Mouse (Mus musculus) embryonic facial prominence, embryonic 11.5 days (tissue): Measurements from ENCODE around the gene Cd151. TPM values are rescaled to one million over a fixed set of nuclear protein-coding genes. Genes with fewer than 3 reads are reported as not detected.

Source experiments
- ATAC-seq: fragments of 200-750 bp; cut with Nextera tagmentation; replicated peaks from 2 replicates; pipeline ENCODE4 v1.8.0; 2017; ENCODE audit warnings: low read depth; ENCODE audit not compliant: insufficient number of reproducible peaks, low FRiP score, low TSS enrichment
- DNase-seq: peaks from one replicate; pipeline ENCODE4 v3.0.0-alpha.2; 2015; ENCODE audit warnings: low spot score
- H3K27ac ChIP-seq: fragments of 300-500 bp; sonication (generic); replicated peaks from 2 replicates; pipeline ENCODE4 v1.5.1; 2014; ENCODE audit warnings: mild to moderate bottlenecking, low read depth, low read length, control low read depth
- H3K27me3 ChIP-seq: fragments of 300-500 bp; sonication (generic); 2 replicates; pipeline ENCODE4 v1.6.1; 2014; ENCODE audit warnings: mild to moderate bottlenecking, low read length, moderate library complexity, mixed read lengths; ENCODE audit not compliant: control insufficient read depth, insufficient read depth
- H3K36me3 ChIP-seq: fragments of 300-500 bp; sonication (generic); replicated peaks from 2 replicates; pipeline ENCODE4 v1.6.1; 2014; ENCODE audit warnings: low read depth, mild to moderate bottlenecking, low read length, moderate library complexity, mixed read lengths; ENCODE audit not compliant: control insufficient read depth, insufficient read depth
- H3K4me1 ChIP-seq: fragments of 300-500 bp; sonication (generic); 2 replicates; pipeline ENCODE4 v1.6.1; 2014; ENCODE audit warnings: low read length, mixed read lengths; ENCODE audit not compliant: control insufficient read depth, insufficient read depth
- H3K4me2 ChIP-seq: fragments of 300-500 bp; sonication (generic); 2 replicates; pipeline ENCODE4 v1.6.1; 2014; ENCODE audit warnings: low read depth, mild to moderate bottlenecking, control low read depth, low read length, moderate library complexity
- H3K4me3 ChIP-seq: fragments of 300-500 bp; sonication (generic); 2 replicates; pipeline ENCODE4 v1.5.1; 2014; ENCODE audit warnings: low read depth, low read length, control low read depth
- H3K9ac ChIP-seq: fragments of 300-500 bp; sonication (generic); replicated peaks from 2 replicates; pipeline ENCODE4 v1.6.1; 2014; ENCODE audit warnings: mild to moderate bottlenecking, control low read depth, low read length
- H3K9me3 ChIP-seq: fragments of 300-500 bp; sonication (generic); replicated peaks from 2 replicates; pipeline ENCODE4 v1.6.1; 2016; ENCODE audit warnings: mild to moderate bottlenecking, low read length, inconsistent platforms, mixed read lengths; ENCODE audit not compliant: control insufficient read depth
- WGBS: fragments of 180-500 bp; shearing (Covaris S2); extraction: QIAGEN DNeasy Blood & Tissue Kit; methylation state at CpG from one replicate; pipeline ENCODE4 v1.1.7; 2014; 5-methylcytosine and 5-hydroxymethylcytosine counted together
- polyA plus RNA-seq: library from polyadenylated mRNA; unstranded; fragments of >200 nt; fragmentation: Nextera tagmentation; extraction: Ambion mirVana; gene quantifications from 2 replicates; pipeline ENCODE4 v1.2.1, GENCODE M21; 2014

Gene Cd151
- polyA plus RNA-seq, 1 experiment from 2014 or later: 39.2 TPM

GRCm38 (mm10) chr7:141486239-141486638 is 19.0 kb downstream of the Cd151 start:
- Histone ChIP-seq H3K9me3 (no peaks in the 10 kb centered on the region), H3K27ac (no peak overlapping the region), H3K36me3 (no peaks in the 10 kb centered on the region), H3K4me1 (peaks cover 5% of the 10 kb centered on the region; the same call in 1 of the 2 replicates), H3K27me3 (peaks cover 4% of the 10 kb centered on the region; the same call in 1 of the 2 replicates), H3K9ac (no peak overlapping the region), H3K4me2 (no peak overlapping the region), H3K4me3 (no peak overlapping the region)
- 100% methylated on average over 1 of the region's 1 CpGs for WGBS
- no peak for ATAC-seq
- DNase-seq: no peak

DNA sequence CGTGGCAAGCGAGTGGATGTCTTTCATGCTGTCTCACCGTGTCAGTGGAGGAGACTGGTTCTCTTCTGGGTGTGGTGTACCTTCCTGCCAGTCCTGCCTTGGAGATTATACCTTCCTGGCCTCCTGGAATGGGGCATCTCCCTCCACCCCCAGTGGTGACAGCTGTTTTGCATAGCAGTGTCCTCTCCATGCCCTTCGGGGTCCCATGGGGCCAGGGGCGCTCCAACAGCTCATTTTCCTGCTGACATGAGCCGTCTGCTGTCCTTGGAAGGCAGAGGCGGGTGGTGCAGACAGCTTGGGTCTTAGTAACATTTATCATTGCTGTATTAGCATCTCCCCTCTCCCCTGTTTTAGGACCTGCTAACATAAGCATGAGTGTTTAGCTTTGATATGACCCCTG is 19.9 kb downstream of the Cd151 start:
- Histone ChIP-seq H3K27me3 (peaks cover 4% of the 10 kb centered on the region; the same call in 1 of the 2 replicates), H3K36me3 (no peaks in the 10 kb centered on the region), H3K9ac (no peak overlapping the region), H3K4me1 (peaks cover 5% of the 10 kb centered on the region; the same call in 1 of the 2 replicates), H3K9me3 (no peaks in the 10 kb centered on the region), H3K4me3 (no peak overlapping the region), H3K4me2 (no peak overlapping the region), H3K27ac (no peak overlapping the region)
- WGBS: 68% methylated on average over 7 of the region's 7 CpGs
- DNase-seq (no peak), ATAC-seq (no peak)

- ATAC-seq: no peak
- H3K9me3 ChIP-seq: no peaks in the 10 kb centered on the region
- H3K4me3 ChIP-seq: no peak overlapping the region
- H3K27ac ChIP-seq: no peak overlapping the region
- no peaks in the 10 kb centered on the region for H3K27me3 ChIP-seq
- DNase-seq: no peak
- 86% methylated on average over 2 of the region's 2 CpGs for WGBS
- no peak overlapping the region for H3K4me2 ChIP-seq
- H3K4me1 ChIP-seq: no peaks in the 10 kb centered on the region
- no peak overlapping the region for H3K9ac ChIP-seq
- no peaks in the 10 kb centered on the region for H3K36me3 ChIP-seq
Observed at GRCm38 (mm10) chr7:141491151-141491550, 24.0 kb downstream of the Cd151 start.

DNA sequence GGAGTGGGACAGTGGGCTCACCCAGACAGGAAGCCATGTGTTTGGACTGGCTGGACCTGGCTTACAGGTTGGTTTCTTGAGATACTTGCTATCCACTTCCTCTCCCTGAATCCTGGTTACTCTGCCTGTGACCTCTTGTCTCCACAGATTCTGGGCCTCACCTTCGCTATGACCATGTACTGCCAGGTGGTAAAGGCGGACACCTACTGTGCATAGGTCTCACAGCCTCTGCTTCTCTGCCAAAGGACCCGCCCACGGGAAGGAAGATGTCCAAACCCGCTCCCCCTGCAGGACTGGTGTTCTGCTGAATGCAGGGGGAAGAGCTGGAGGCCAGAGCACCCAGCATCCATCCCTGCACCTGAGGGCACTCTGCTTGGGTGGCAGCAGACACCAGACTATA is 25.5 kb downstream of the Cd151 start:
- DNase-seq: no peak
- Histone ChIP-seq H3K4me1 (no peaks in the 10 kb centered on the region), H3K4me3 (no peak overlapping the region), H3K9ac (no peak overlapping the region), H3K4me2 (no peak overlapping the region), H3K36me3 (no peaks in the 10 kb centered on the region), H3K9me3 (no peaks in the 10 kb centered on the region), H3K27ac (no peak overlapping the region), H3K27me3 (no peaks in the 10 kb centered on the region)
- WGBS: 81% methylated on average over 5 of the region's 5 CpGs
- no peak for ATAC-seq

DNA sequence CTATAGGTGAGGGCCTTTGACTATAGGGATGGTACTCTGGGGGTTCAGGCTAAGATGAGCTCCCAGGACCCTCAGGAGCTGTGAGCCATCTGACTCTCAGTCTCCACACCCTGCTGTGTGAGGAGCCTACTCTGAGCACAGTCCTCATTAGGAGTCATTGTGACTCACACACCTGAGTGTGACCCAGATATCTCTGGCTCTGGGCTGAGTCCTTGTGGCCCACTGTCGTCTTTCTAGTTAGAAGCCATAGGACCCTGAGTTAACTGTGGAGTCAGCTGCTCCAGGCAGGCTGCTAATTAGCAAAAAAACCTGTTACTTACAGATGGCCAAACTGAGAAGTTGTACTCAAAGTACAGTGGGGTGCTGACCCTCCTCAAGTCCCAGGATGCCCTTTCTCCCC is 26.5 kb downstream of the Cd151 start:
- no peaks in the 10 kb centered on the region for H3K36me3 ChIP-seq
- no peaks in the 10 kb centered on the region for H3K27me3 ChIP-seq
- H3K9ac ChIP-seq: no peak overlapping the region
- no peak overlapping the region for H3K27ac ChIP-seq
- WGBS: 83% methylated on average over 1 of the region's 1 CpGs
- H3K4me2 ChIP-seq: no peak overlapping the region
- no peaks in the 10 kb centered on the region for H3K9me3 ChIP-seq
- H3K4me3 ChIP-seq: no peak overlapping the region
- H3K4me1 ChIP-seq: no peaks in the 10 kb centered on the region
- no peak for ATAC-seq
- no peak for DNase-seq

- Histone ChIP-seq H3K4me3 (no peak overlapping the region), H3K27me3 (no peaks in the 10 kb centered on the region), H3K9me3 (no peaks in the 10 kb centered on the region), H3K4me2 (no peak overlapping the region), H3K36me3 (no peaks in the 10 kb centered on the region), H3K9ac (no peak overlapping the region), H3K4me1 (no peaks in the 10 kb centered on the region), H3K27ac (no peak overlapping the region)
- WGBS: 85% methylated on average over 2 of the region's 2 CpGs
- DNase-seq: no peak
- ATAC-seq: no peak
Observed at GRCm38 (mm10) chr7:141495379-141495778, 28.2 kb downstream of the Cd151 start.

- Histone ChIP-seq H3K9ac (no peak overlapping the region), H3K27me3 (no peaks in the 10 kb centered on the region), H3K4me1 (no peaks in the 10 kb centered on the region), H3K4me2 (no peak overlapping the region), H3K4me3 (no peak overlapping the region), H3K27ac (no peak overlapping the region), H3K36me3 (no peaks in the 10 kb centered on the region), H3K9me3 (no peaks in the 10 kb centered on the region)
- ATAC-seq (no peak), DNase-seq (no peak)
- WGBS: 93% methylated on average over 4 of the region's 4 CpGs
Observed at GRCm38 (mm10) chr7:141495940-141496339, 28.7 kb downstream of the Cd151 start.

GRCm38 (mm10) chr7:141497600-141497999 is 30.4 kb downstream of the Cd151 start:
- Histone ChIP-seq H3K9me3 (no peaks in the 10 kb centered on the region), H3K27ac (no peak overlapping the region), H3K27me3 (no peaks in the 10 kb centered on the region), H3K4me1 (no peaks in the 10 kb centered on the region), H3K4me3 (no peak overlapping the region), H3K4me2 (no peak overlapping the region), H3K9ac (no peak overlapping the region), H3K36me3 (no peaks in the 10 kb centered on the region)
- ATAC-seq: no peak
- no peak for DNase-seq
- WGBS: 95% methylated on average over 3 of the region's 3 CpGs
